In genomic region chr5:99906181-99906956, GRCm38 (mm10) we compare ENCODE assay signal across 8 mouse cellular contexts. TPM values are rescaled to one million over a fixed set of nuclear protein-coding genes. Genes with fewer than 3 reads are reported as not detected.
A peak's percentile ranks its signal among the peaks of the same experiment; 100 is the strongest.
DNase-seq lines count a peak whose midpoint lies in the region; ATAC-seq lines count a peak whose summit lies in the region.

Vamp9 (plus strand) TSS chr5:99906254.

- peak; percentile 97 for DNase-seq in adrenal gland, postnatal 25 days
- DNase-seq in embryo, embryonic 9.5 days (ENCODE audit: extremely low spot score) = peak; percentile 96
- DNase-seq in gastrocnemius, postnatal 4 days (ENCODE audit: low spot score in 2 of 2) = peak; percentile 90 to 95
- peak; percentile 96 for DNase-seq in intestine, embryonic 14.5 days (ENCODE audit: low spot score)
- peak; percentile 87 to 96 for DNase-seq in left cerebral cortex, adult 9 months (ENCODE audit: low spot score in 2 of 2)
- peak; percentile 93 to 95 for DNase-seq in right cerebral cortex, adult 2 months (ENCODE audit: low spot score in 2 of 2)
- peak; percentile 90 for DNase-seq in urinary bladder, adult 2 months (ENCODE audit: low spot score)

- peak; percentile 100 for ATAC-seq in intestine, embryonic 14.5 days (replicated peaks; ENCODE audit: low FRiP score, low TSS enrichment, low read depth)

- H3K36me3 ChIP-seq in intestine, embryonic 14.5 days (ENCODE audit: control insufficient read depth, insufficient read depth, low read length) = no peaks in the 10 kb centered on the region
- no peaks in the 10 kb centered on the region for H3K36me3 ChIP-seq in megakaryocyte, embryonic 14.5 days (replicated peaks; ENCODE audit: low read length)

- H3K27ac ChIP-seq in intestine, embryonic 14.5 days (ENCODE audit: low read depth) = peak within 1 kb of the TSS; percentile 94

- H3K9me3 ChIP-seq in intestine, embryonic 14.5 days (ENCODE audit: control insufficient read depth, low read length) = no peaks in the 10 kb centered on the region
- peaks cover 11% of the 10 kb centered on the region for H3K9me3 ChIP-seq in megakaryocyte, embryonic 14.5 days

- H3K27me3 ChIP-seq in intestine, embryonic 14.5 days (replicated peaks; ENCODE audit: control insufficient read depth, insufficient read depth, low read length) = no peaks in the 10 kb centered on the region
- H3K27me3 ChIP-seq in megakaryocyte, embryonic 14.5 days (replicated peaks) = peaks cover 10% of the 10 kb centered on the region

- H3K4me3 ChIP-seq in intestine, embryonic 14.5 days (ENCODE audit: low read depth, low read length) = peak within 1 kb of the TSS; percentile 57
- peak within 1 kb of the TSS; percentile 80 for H3K4me3 ChIP-seq in megakaryocyte, embryonic 14.5 days (replicated peaks)

- peak within 1 kb of the TSS; percentile 61 for H3K4me2 ChIP-seq in intestine, embryonic 14.5 days (ENCODE audit: low read length)

- 12% methylated on average over 49 of the region's 49 CpGs for WGBS in intestine, embryonic 14.5 days

- peak within 1 kb of the TSS; percentile 66 for H3K9ac ChIP-seq in intestine, embryonic 14.5 days (ENCODE audit: low read length)

- no peaks in the 10 kb centered on the region for H3K4me1 ChIP-seq in intestine, embryonic 14.5 days (replicated peaks; ENCODE audit: control insufficient read depth, insufficient read depth, low read length)
- 0 out of 2 replicates have a peak, but pooled peaks cover 2% of the 10 kb centered on the region for H3K4me1 ChIP-seq in megakaryocyte, embryonic 14.5 days

RNA-seq across cellular contexts. Expression of gene Vamp9, which starts in this region (rescaled TPM):
- 1.7 TPM in 1 of 2 replicates, not detected in the other for total RNA-seq in adrenal gland, postnatal 25 days (2021)
- total RNA-seq in gastrocnemius, postnatal 4 days (2021) = under 1 TPM in 1 of 2 experiments, not detected in 1; 0.41 TPM
- polyA plus RNA-seq in intestine, embryonic 14.5 days (2014; fragmentation: Nextera tagmentation; extraction: Ambion mirVana) = 0.23 and 0.48 TPM in 2 replicates
- not detected in 2 replicates for polyA plus RNA-seq in megakaryocyte, embryonic 14.5 days (2012; ENCODE audit: insufficient read depth, low replicate concordance)
- 0.10 TPM in 1 of 2 replicates, not detected in the other for polyA plus RNA-seq in urinary bladder, adult 2 months (2012; rRNA removed)

Comparison
In these comparisons a context has a peak if more than half of its experiments do, and no peak if none do; other contexts are left out.
1. Peak in every context shown above with its lines: DNase-seq, ATAC-seq, H3K4me3 ChIP-seq and H3K27ac ChIP-seq.
2. Peak in DNase-seq in gastrocnemius, postnatal 4 days; RNA of the gene not detected or under 1 TPM.
3. Peak in DNase-seq, ATAC-seq, H3K4me3 ChIP-seq, H3K27ac ChIP-seq, H3K9ac ChIP-seq and H3K4me2 ChIP-seq in intestine, embryonic 14.5 days; RNA of the gene not detected or under 1 TPM.
4. Peak in DNase-seq in urinary bladder, adult 2 months; RNA of the gene not detected or under 1 TPM.